Mouse (Mus musculus): ENCODE results near the gene Naga. TPM values are rescaled to one million over a fixed set of nuclear protein-coding genes. Genes with fewer than 3 reads are reported as not detected.

Gene Naga
- polyA plus RNA-seq, 3 experiments from 2014 or later, result 40.7 to 74.7 (median 50.9) TPM

- no peak for ATAC-seq
Observed at GRCm38 (mm10) chr15:82337875-82338274, 850 bp downstream of the Naga start.

GRCm38 (mm10) chr15:82336629-82337028 lies 2.1 kb downstream of the Naga start:
- no peak for ATAC-seq

- ATAC-seq, result no peak
Observed at GRCm38 (mm10) chr15:82335194-82335593, 3.5 kb downstream of the Naga start.

- peak; percentile 28 for ATAC-seq
Observed at GRCm38 (mm10) chr15:82325382-82325781, 13.3 kb downstream of the Naga start.

- ATAC-seq, result no peak
Observed at GRCm38 (mm10) chr15:82322195-82322594, 16.5 kb downstream of the Naga start.

- no peak for ATAC-seq
Observed at GRCm38 (mm10) chr15:82319613-82320012, 19.1 kb downstream of the Naga start.

GRCm38 (mm10) chr15:82317839-82318238 lies 20.9 kb downstream of the Naga start:
- no peak for ATAC-seq

- no peak for ATAC-seq
Observed at GRCm38 (mm10) chr15:82308416-82308815, 30.3 kb downstream of the Naga start.

- no peak for ATAC-seq
Observed at GRCm38 (mm10) chr15:82307107-82307506, 31.6 kb downstream of the Naga start.

GRCm38 (mm10) chr15:82298764-82299561 lies 39.8 kb downstream of the Naga start, which contains the start of gene Wbp2nl:
TSS of gene Wbp2nl (plus strand) at chr15:82298954.
- no peak for ATAC-seq

GRCm38 (mm10) chr15:82294059-82294458 lies 44.7 kb downstream of the Naga start:
- ATAC-seq, result no peak

GRCm38 (mm10) chr15:82293271-82293711 lies 45.4 kb downstream of the Naga start:
- ATAC-seq, result no peak

- no peak for ATAC-seq
Observed at GRCm38 (mm10) chr15:82292851-82293250, 45.9 kb downstream of the Naga start.

GRCm38 (mm10) chr15:82290252-82290651 lies 48.5 kb downstream of the Naga start:
- peak; percentile 74 for ATAC-seq

GRCm38 (mm10) chr15:82286157-82286556 lies 52.6 kb downstream of the Naga start:
- ATAC-seq, result no peak

- ATAC-seq, result no peak
Observed at GRCm38 (mm10) chr15:82280638-82281037, 58.1 kb downstream of the Naga start.

Other genes starting within 250 kb of the Naga start
- gene Ccdc134, start 211.0 kb downstream of the Naga start, polyA plus RNA-seq (2017; shearing (Covaris generic)), result 10 to 100 TPM; 19.9 to 26.0 (median 20.8) TPM
- gene Srebf2, start 191.7 kb downstream of the Naga start, polyA plus RNA-seq (2017; shearing (Covaris generic)), result 10 to 100 TPM; 28.4 to 42.6 (median 35.6) TPM
- not detected for gene Shisa8, start 126.1 kb downstream of the Naga start, polyA plus RNA-seq (2017; shearing (Covaris generic))
- 1 to 10 TPM; 2.3 to 7.1 (median 4.8) TPM for gene Tnfrsf13c, start 114.6 kb downstream of the Naga start, polyA plus RNA-seq (2017; shearing (Covaris generic))
- gene Cenpm, start 94.2 kb downstream of the Naga start, polyA plus RNA-seq (2017; shearing (Covaris generic)), result 10 to 100 TPM in 2 of 3 experiments, 1 to 10 TPM in 1; 6.0 to 56.1 (median 12.3) TPM
- gene 1500009C09Rik, start 86.5 kb downstream of the Naga start, polyA plus RNA-seq (2017; shearing (Covaris generic)), result not detected
- not detected for gene Sept3, start 64.0 kb downstream of the Naga start, polyA plus RNA-seq (2017; shearing (Covaris generic))
- gene Wbp2nl, start 40.0 kb downstream of the Naga start, polyA plus RNA-seq (2017; shearing (Covaris generic)), result not detected
- 1 to 10 TPM; 2.7 to 5.1 (median 4.0) TPM for gene Pheta2, start within 50 bp of the Naga start, polyA plus RNA-seq (2017; shearing (Covaris generic))
- 100 to 1,000 TPM; 101 to 149 (median 103) TPM for gene Smdt1, start within 50 bp of the Naga start, polyA plus RNA-seq (2017; shearing (Covaris generic))
- 100 to 1,000 TPM; 393 to 568 (median 531) TPM for gene Ndufa6, start 15.4 kb upstream of the Naga start, polyA plus RNA-seq (2017; shearing (Covaris generic))
- gene Cyp2d22, start 41.3 kb upstream of the Naga start, polyA plus RNA-seq (2017; shearing (Covaris generic)), result 1 to 10 TPM in 2 of 3 experiments, not detected in 1; 2.6 to 3.5 TPM
- gene Cyp2d11, start 55.1 kb upstream of the Naga start, polyA plus RNA-seq (2017; shearing (Covaris generic)), result not detected
- not detected for gene Cyp2d10, start 68.3 kb upstream of the Naga start, polyA plus RNA-seq (2017; shearing (Covaris generic))
- gene Cyp2d9, start 94.5 kb upstream of the Naga start, polyA plus RNA-seq (2017; shearing (Covaris generic)), result not detected
- gene Cyp2d12, start 216.1 kb upstream of the Naga start, polyA plus RNA-seq (2017; shearing (Covaris generic)), result not detected